Mouse (Mus musculus) testis, adult 2 months (tissue): ENCODE data around the gene Cbx8. TPM values are rescaled to one million over a fixed set of nuclear protein-coding genes. Genes with fewer than 3 reads are reported as not detected.

Source experiments
- H3K27ac ChIP-seq: fragments of 200-500 bp; 2 replicates; pipeline ENCODE4 v1.5.1; 2012; ENCODE audit warnings: low read depth, low read length; ENCODE audit not compliant: control insufficient read depth, insufficient read depth
- H3K27me3 ChIP-seq: fragments of 200-500 bp; 2 replicates; pipeline ENCODE4 v1.6.1; 2012; ENCODE audit warnings: mild to moderate bottlenecking, low read length, moderate library complexity; ENCODE audit not compliant: control insufficient read depth, insufficient read depth
- H3K36me3 ChIP-seq: fragments of 200-500 bp; 2 replicates; pipeline ENCODE4 v1.6.1; 2012; ENCODE audit warnings: mild to moderate bottlenecking, low read length; ENCODE audit not compliant: control insufficient read depth, insufficient read depth
- H3K4me1 ChIP-seq: fragments of 200-500 bp; 2 replicates; pipeline ENCODE4 v1.6.1; 2012; ENCODE audit warnings: low read length; ENCODE audit not compliant: control insufficient read depth, insufficient read depth
- H3K4me3 ChIP-seq: fragments of 200-500 bp; 2 replicates; pipeline ENCODE4 v1.5.1; 2012; ENCODE audit warnings: low read depth, mild to moderate bottlenecking, low read length, moderate library complexity, mixed read lengths; ENCODE audit not compliant: control insufficient read depth
- CTCF ChIP-seq: fragments of 200-500 bp; IDR thresholded peaks from 2 replicates; pipeline ENCODE4 v1.5.1; 2012; ENCODE audit warnings: low read depth, mild to moderate bottlenecking, inconsistent platforms, low read length, moderate library complexity; ENCODE audit not compliant: control insufficient read depth, insufficient read depth, insufficient replicate concordance
- POLR2A ChIP-seq: fragments of 200-500 bp; IDR thresholded peaks from 2 replicates; pipeline ENCODE4 v1.6.1; 2012; ENCODE audit warnings: low read depth, mild to moderate bottlenecking, inconsistent platforms, low read length, moderate library complexity; ENCODE audit not compliant: control insufficient read depth
- polyA plus RNA-seq: library from polyadenylated mRNA; depleted of rRNA; stranded (reverse); fragments of >200 nt; gene quantifications from 2 replicates; pipeline ENCODE4 v1.2.3, GENCODE M21; 2012

Gene Cbx8
- polyA plus RNA-seq, 1 experiment = 0.53 TPM

DNA sequence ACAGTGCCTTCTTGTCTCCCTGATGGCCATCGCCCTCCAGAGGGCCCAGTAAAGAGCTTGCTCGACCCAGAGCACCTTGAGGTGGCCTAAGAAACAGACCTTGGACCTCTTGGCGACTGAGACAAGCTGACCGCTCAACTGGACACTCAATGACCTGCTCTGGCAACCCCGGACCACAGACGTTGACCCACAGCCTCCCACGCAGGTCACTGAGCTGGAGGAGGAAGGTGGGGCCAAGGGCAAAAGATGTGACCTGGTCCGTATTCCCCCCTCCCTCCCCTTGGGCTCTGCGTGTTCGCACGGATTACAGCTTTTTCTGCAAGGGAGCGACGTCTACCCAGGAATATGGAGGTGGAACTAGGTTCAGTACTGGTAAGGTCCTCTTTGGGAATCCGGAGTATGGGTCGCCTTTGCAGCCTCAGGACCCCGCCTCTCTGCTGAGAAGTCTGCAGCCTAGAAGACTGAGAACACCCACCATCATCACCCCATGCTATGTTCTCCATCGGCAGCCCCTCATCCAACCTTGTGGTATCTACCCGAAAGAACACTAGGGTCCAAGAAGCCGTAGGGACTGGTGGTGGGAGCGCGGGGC lies 5.6 kb downstream of the Cbx8 start:
- Histone ChIP-seq H3K27me3 (peaks cover 4% of the 10 kb centered on the region), H3K27ac (no peak overlapping the region), H3K4me3 (peak overlapping the region; percentile 1), H3K36me3 (no peaks in the 10 kb centered on the region), H3K4me1 (peaks cover 34% of the 10 kb centered on the region)
- TF ChIP-seq CTCF (no peak), POLR2A (no peak)

DNA sequence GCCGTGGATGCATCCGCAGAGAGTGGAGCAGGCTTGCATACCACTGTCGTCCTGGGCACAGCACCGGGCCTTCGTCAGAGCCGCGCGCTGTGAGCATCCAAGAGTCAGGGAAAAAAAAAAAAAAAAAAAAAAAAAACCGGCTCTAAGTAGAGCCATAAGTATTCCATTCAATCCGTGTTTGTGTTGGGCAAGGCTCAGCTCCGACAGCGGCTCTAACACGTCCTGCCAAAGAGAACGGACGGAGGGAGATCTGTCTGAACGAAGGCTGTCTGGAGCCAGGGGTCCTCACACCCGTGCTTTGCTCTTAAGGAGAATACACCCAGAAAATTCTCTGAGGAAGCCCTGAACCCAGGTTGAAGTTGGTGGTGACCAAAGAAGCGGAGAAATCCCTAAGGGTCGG lies 6.1 kb downstream of the Cbx8 start:
- Histone ChIP-seq H3K27me3 (peaks cover 4% of the 10 kb centered on the region), H3K4me1 (peaks cover 32% of the 10 kb centered on the region), H3K27ac (no peak overlapping the region), H3K4me3 (peak overlapping the region; percentile 5), H3K36me3 (no peaks in the 10 kb centered on the region)
- TF ChIP-seq CTCF = no peak
- TF ChIP-seq POLR2A = no peak

DNA sequence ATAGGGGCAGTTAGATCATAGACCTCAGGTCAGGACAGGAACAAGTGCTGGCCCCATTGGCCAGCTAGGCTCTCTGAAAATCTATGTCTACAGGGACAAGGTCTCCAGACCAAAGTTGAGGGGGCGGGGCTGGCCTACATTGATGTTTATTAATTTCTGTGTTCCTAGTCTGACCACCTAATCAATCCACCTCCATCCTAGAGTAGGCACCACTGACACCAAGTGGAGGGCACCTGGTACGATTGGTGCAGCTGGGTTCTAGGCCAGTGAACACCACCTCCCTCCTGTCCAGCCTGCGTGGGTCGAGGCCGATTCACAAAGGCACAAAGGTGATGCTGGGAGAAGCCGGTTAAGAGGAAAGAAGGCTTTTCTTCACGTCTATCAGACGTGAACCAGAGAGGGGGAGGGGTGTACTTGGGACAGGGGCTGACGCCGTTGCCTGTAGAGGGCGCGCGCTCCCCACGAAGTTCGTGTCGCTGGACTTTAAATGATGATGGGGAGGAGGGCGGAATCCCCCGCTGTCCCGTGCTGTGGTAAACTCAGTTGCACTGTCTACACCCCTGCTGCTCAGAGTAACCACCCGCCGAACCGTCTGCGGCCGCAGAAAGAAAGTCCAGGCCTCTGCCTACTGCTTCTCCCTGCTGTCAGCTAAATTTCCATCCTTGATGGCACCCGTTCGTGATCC lies 6.8 kb downstream of the Cbx8 start:
- H3K36me3 ChIP-seq = no peaks in the 10 kb centered on the region
- TF ChIP-seq POLR2A = no peak
- TF ChIP-seq CTCF = peak; percentile 75; the same call in 1 of the 2 replicates
- peak overlapping the region; percentile 5 for H3K4me3 ChIP-seq
- H3K27ac ChIP-seq = no peak overlapping the region
- H3K27me3 ChIP-seq = peaks cover 4% of the 10 kb centered on the region
- peaks cover 32% of the 10 kb centered on the region for H3K4me1 ChIP-seq

DNA sequence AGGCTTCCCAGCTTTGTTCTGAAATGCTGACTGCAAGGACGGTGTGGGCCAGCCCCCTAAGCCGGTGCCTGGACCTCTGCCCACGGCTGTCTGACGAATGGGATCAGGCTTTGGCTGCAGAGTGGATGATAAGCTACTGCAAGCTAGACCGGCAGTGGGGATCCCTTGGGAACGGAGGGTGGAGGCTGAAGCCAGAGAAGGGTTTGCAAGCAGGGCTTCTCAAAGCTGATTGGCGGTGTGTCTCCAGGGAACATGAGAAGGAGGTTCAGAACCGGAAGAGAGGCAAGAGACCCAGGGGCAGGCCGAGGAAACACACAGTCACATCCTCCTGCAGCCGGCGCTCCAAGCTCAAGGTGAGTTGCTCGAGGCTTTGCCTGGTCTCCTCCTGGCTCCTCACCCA lies 14.6 kb downstream of the Cbx8 start:
- TF ChIP-seq CTCF = no peak
- no peak for TF ChIP-seq POLR2A
- H3K36me3 ChIP-seq = no peaks in the 10 kb centered on the region
- peaks cover 8% of the 10 kb centered on the region for H3K4me1 ChIP-seq
- no peaks in the 10 kb centered on the region for H3K27me3 ChIP-seq
- no peak overlapping the region for H3K4me3 ChIP-seq
- no peak overlapping the region for H3K27ac ChIP-seq

DNA sequence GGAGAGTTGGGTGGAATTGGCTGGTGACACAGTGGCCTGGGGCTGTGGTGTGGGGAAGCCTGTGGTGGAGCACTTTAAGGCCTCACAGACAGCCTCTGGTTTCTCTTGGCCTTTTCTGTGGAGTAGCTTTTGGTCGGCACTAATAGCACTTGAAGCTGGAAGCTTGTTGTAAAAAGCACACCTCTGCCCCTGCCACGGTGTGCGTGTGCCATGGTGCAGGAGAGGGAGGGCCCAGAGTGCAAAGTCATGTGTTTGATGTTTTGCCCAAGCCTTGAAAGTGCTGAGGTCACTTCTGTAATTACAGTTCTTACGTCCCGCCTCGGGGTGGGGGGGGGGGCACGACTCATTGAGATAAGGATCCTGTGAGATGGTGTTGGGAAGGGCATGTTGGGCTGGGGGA lies 16.5 kb downstream of the Cbx8 start:
- H3K36me3 ChIP-seq = no peaks in the 10 kb centered on the region
- TF ChIP-seq CTCF = no peak
- no peak for TF ChIP-seq POLR2A
- no peaks in the 10 kb centered on the region for H3K27me3 ChIP-seq
- no peak overlapping the region for H3K27ac ChIP-seq
- peaks cover 8% of the 10 kb centered on the region for H3K4me1 ChIP-seq
- no peak overlapping the region for H3K4me3 ChIP-seq

DNA sequence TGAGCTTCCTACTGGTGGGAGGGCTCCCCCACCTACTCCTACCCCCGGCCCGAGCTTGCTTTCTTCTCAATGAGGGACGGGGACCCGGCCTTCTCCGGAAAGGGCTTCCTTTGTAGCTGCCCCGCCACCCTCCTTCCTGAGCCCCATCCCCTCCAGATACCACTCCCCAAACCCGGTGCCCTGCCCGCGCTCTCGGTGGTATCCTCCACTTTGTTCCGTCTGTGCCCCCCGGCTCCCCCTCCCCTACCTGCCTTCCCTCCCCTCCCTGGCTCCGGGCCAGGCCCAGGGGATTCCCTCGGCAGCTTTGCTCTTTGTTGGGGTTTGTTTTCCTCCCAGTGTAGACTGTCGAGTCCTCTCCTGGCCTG lies 17.2 kb downstream of the Cbx8 start:
- peaks cover 8% of the 10 kb centered on the region for H3K4me1 ChIP-seq
- peak overlapping the region; percentile 83 for H3K4me3 ChIP-seq
- TF ChIP-seq POLR2A = no peak
- TF ChIP-seq CTCF = no peak
- H3K27me3 ChIP-seq = no peaks in the 10 kb centered on the region
- no peak overlapping the region for H3K27ac ChIP-seq
- H3K36me3 ChIP-seq = no peaks in the 10 kb centered on the region

DNA sequence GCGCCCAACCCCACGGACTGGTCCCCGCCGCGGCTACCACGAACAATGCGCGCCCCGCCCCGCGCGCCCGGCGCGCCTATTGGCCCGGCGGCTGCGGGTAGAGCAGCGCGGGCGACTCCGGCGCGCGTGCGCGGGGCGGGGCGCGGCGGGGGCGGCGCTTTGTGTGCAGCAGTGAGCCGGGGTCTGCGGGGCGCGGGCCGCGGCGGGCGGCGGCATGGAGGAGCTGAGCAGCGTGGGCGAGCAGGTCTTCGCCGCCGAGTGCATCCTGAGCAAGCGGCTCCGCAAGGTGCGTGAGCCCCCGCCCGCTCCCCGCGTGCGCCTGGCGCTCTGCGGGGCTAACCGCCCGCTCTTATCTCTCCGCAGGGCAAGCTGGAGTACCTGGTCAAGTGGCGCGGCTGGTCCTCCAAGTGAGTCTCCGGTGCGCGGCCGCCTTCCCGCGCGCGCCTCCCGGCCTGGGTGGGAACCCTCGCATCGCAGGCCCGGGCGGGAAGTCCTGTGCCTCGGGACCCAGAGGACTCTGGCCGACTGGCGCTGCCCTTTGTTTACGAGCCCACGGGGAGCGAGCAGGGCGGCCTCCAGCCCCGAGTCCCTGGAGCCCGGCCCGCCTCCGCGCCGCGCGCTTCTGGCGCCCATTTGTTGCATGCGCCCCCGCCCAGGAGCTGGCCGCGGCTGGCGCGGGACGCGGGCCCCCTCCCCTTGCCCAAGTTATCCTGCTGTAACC lies 17.7 kb downstream of the Cbx8 start, which contains the start of gene Cbx2:
Gene Cbx2, plus strand, starts transcription at position 68 of the 721 bp plus-strand sequence.
- Histone ChIP-seq H3K4me1 (peaks cover 8% of the 10 kb centered on the region), H3K27me3 (no peaks in the 10 kb centered on the region), H3K27ac (0 out of 2 replicates have a peak within 1 kb of the TSS, but pooled peaks have one; percentile 10), H3K36me3 (no peaks in the 10 kb centered on the region), H3K4me3 (peak within 1 kb of the TSS; percentile 83)
- TF ChIP-seq POLR2A (no peak), CTCF (no peak)
